ENCODE assay signal across 7 mouse cellular contexts in the genomic region with DNA sequence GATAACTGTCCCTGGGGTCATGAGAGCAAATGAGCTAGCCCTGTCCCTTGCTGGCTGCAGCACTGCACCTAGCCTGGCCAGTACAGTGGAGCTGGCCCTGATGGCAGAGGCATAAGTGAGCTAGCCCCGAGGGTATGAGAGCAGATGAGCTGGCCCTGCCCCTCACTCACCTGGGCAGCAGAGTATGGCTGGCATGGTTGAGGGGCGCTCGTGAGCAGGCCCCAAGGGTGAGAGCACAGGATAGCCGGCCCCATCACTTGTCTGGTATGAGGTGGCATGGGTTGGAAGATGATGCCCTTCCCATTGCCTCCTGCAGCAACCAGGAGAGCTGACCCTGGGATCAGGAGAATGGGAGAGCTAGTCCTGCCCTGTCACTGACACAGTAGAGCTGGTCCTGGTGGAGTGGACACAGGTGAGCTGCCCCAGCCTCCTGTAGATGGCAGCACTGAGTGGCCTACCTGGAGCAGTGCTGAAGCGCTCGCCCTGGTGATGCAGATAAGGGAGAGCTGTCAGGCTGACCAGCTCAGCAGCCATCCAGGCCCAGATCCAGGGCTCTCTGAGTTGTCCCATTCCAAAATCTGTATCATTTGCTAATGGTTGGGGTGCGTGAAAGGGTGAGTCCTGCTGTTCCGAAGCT. TPM values are rescaled to one million over a fixed set of nuclear protein-coding genes. Genes with fewer than 3 reads are reported as not detected.
DNase-seq lines count a peak whose midpoint lies in the region; ATAC-seq and TF ChIP-seq lines count a peak whose summit lies in the region.

No protein-coding gene starts in this region.

- no peaks in the 10 kb centered on the region; the same call in none of the 2 replicates for H3K36me3 ChIP-seq in embryonic facial prominence, embryonic 11.5 days (replicated peaks; ENCODE audit: control insufficient read depth, insufficient read depth, low read depth, low read length)
- peaks cover 50% of the 10 kb centered on the region for H3K36me3 ChIP-seq in kidney, embryonic 15.5 days

- H3K4me3 ChIP-seq in bone marrow, adult 2 months (replicated peaks; ENCODE audit: control insufficient read depth, low read depth, low read length): no peak overlapping the region
- H3K4me3 ChIP-seq in embryonic facial prominence, embryonic 11.5 days (ENCODE audit: low read depth, low read length): no peak overlapping the region
- no peak overlapping the region for H3K4me3 ChIP-seq in kidney, embryonic 15.5 days (replicated peaks)

- no peaks in the 10 kb centered on the region for H3K27me3 ChIP-seq in embryonic facial prominence, embryonic 11.5 days (ENCODE audit: control insufficient read depth, insufficient read depth, low read length)
- H3K27me3 ChIP-seq in kidney, embryonic 15.5 days: no peaks in the 10 kb centered on the region

- peak; percentile 31; the same call in 1 of the 2 replicates for ATAC-seq in embryonic facial prominence, embryonic 11.5 days (replicated peaks; ENCODE audit: insufficient number of reproducible peaks, low FRiP score, low TSS enrichment, low read depth)
- ATAC-seq in kidney, embryonic 15.5 days (replicated peaks; ENCODE audit: low FRiP score): peak; percentile 60; the same call in 1 of the 2 replicates

- peak; percentile 18 to 31 for DNase-seq in right cerebral cortex, adult 2 months (ENCODE audit: low spot score in 2 of 2)
- DNase-seq in right cerebral cortex, postnatal 10 days (ENCODE audit: low spot score in 2 of 2): no peak
- peak; percentile 30 for DNase-seq in embryonic facial prominence, embryonic 11.5 days (ENCODE audit: low spot score)
- peak; percentile 51 for DNase-seq in lung, postnatal 14 days
- peak; percentile 50 for DNase-seq in thymus, postnatal 0 days (ENCODE audit: low spot score)

- no peaks in the 10 kb centered on the region for H3K9me3 ChIP-seq in embryonic facial prominence, embryonic 11.5 days (replicated peaks; ENCODE audit: control insufficient read depth, low read length)
- H3K9me3 ChIP-seq in kidney, embryonic 15.5 days (replicated peaks): no peaks in the 10 kb centered on the region

- no peak overlapping the region for H3K9ac ChIP-seq in embryonic facial prominence, embryonic 11.5 days (replicated peaks; ENCODE audit: low read length)
- no peak overlapping the region for H3K9ac ChIP-seq in kidney, embryonic 15.5 days

- peaks cover 5% of the 10 kb centered on the region; the same call in 1 of the 2 replicates for H3K4me1 ChIP-seq in bone marrow, adult 2 months (ENCODE audit: control insufficient read depth, insufficient read depth, low read length)
- no peaks in the 10 kb centered on the region for H3K4me1 ChIP-seq in embryonic facial prominence, embryonic 11.5 days (ENCODE audit: control insufficient read depth, insufficient read depth, low read length)
- peaks cover 11% of the 10 kb centered on the region for H3K4me1 ChIP-seq in kidney, embryonic 15.5 days

- TF ChIP-seq POLR2A in bone marrow, adult 2 months (IDR thresholded peaks at IDR 0.05; ENCODE audit: borderline replicate concordance, control insufficient read depth, low read depth, low read length): no peak

- H3K4me2 ChIP-seq in embryonic facial prominence, embryonic 11.5 days (ENCODE audit: low read depth, low read length): no peak overlapping the region
- H3K4me2 ChIP-seq in kidney, embryonic 15.5 days: no peak overlapping the region

- no peak overlapping the region for H3K27ac ChIP-seq in bone marrow, adult 2 months (ENCODE audit: control insufficient read depth, insufficient read depth, low read depth, low read length, poor library complexity)
- H3K27ac ChIP-seq in embryonic facial prominence, embryonic 11.5 days (replicated peaks; ENCODE audit: low read depth, low read length): no peak overlapping the region
- H3K27ac ChIP-seq in kidney, embryonic 15.5 days: no peak overlapping the region

- WGBS in bone marrow, adult 2 months: 78% methylated on average over 8 of the region's 8 CpGs
- WGBS in embryonic facial prominence, embryonic 11.5 days: 86% methylated on average over 8 of the region's 8 CpGs
- WGBS in kidney, embryonic 15.5 days: 82% methylated on average over 8 of the region's 8 CpGs

- TF ChIP-seq CTCF in bone marrow, adult 2 months (IDR thresholded peaks at IDR 0.05; ENCODE audit: control insufficient read depth, insufficient read depth, low read length): peak; percentile 68

RNA-seq across cellular contexts. Expression of gene Hal, which starts 3.4 kb away (rescaled TPM):
- polyA plus RNA-seq in bone marrow, adult 2 months (2011; ENCODE audit: insufficient read depth, insufficient read length, low replicate concordance, missing spikeins): 2.0 and 6.1 TPM in 2 replicates
- not detected in 2 replicates for polyA plus RNA-seq in embryonic facial prominence, embryonic 11.5 days (2014; fragmentation: Nextera tagmentation; extraction: Ambion mirVana)
- 0.14 and 0.21 TPM in 2 replicates for polyA plus RNA-seq in kidney, embryonic 15.5 days (2015; fragmentation: Nextera tagmentation; extraction: Ambion mirVana)
- polyA plus RNA-seq in thymus, postnatal 0 days (2015; fragmentation: Nextera tagmentation; extraction: Ambion mirVana): 4.2 and 5.5 TPM in 2 replicates

RNA-seq across cellular contexts. Expression of gene Lta4h, which starts 32.0 kb away (rescaled TPM):
- 147 and 309 TPM in 2 replicates for polyA plus RNA-seq in bone marrow, adult 2 months (2011; ENCODE audit: insufficient read depth, insufficient read length, low replicate concordance, missing spikeins)
- 223 and 239 TPM in 2 replicates for polyA plus RNA-seq in embryonic facial prominence, embryonic 11.5 days (2014; fragmentation: Nextera tagmentation; extraction: Ambion mirVana)
- 170 and 174 TPM in 2 replicates for polyA plus RNA-seq in kidney, embryonic 15.5 days (2015; fragmentation: Nextera tagmentation; extraction: Ambion mirVana)
- 261 and 264 TPM in 2 replicates for polyA plus RNA-seq in thymus, postnatal 0 days (2015; fragmentation: Nextera tagmentation; extraction: Ambion mirVana)

RNA-seq across cellular contexts. Expression of gene Amdhd1, which starts 54.7 kb away (rescaled TPM):
- polyA plus RNA-seq in bone marrow, adult 2 months (2011; ENCODE audit: insufficient read depth, insufficient read length, low replicate concordance, missing spikeins): 1.4 TPM in 1 of 2 replicates, not detected in the other
- polyA plus RNA-seq in embryonic facial prominence, embryonic 11.5 days (2014; fragmentation: Nextera tagmentation; extraction: Ambion mirVana): 0.25 and 0.31 TPM in 2 replicates
- polyA plus RNA-seq in kidney, embryonic 15.5 days (2015; fragmentation: Nextera tagmentation; extraction: Ambion mirVana): 0.62 and 1.1 TPM in 2 replicates
- polyA plus RNA-seq in thymus, postnatal 0 days (2015; fragmentation: Nextera tagmentation; extraction: Ambion mirVana): 0.30 and 0.34 TPM in 2 replicates

RNA-seq across cellular contexts. Expression of gene Ccdc38, which starts 55.3 kb away (rescaled TPM):
- 0.40 TPM in 1 of 2 replicates, not detected in the other for polyA plus RNA-seq in bone marrow, adult 2 months (2011; ENCODE audit: insufficient read depth, insufficient read length, low replicate concordance, missing spikeins)
- polyA plus RNA-seq in embryonic facial prominence, embryonic 11.5 days (2014; fragmentation: Nextera tagmentation; extraction: Ambion mirVana): 0.43 and 0.46 TPM in 2 replicates
- 0.31 and 0.42 TPM in 2 replicates for polyA plus RNA-seq in kidney, embryonic 15.5 days (2015; fragmentation: Nextera tagmentation; extraction: Ambion mirVana)
- 0.27 and 0.50 TPM in 2 replicates for polyA plus RNA-seq in thymus, postnatal 0 days (2015; fragmentation: Nextera tagmentation; extraction: Ambion mirVana)

Comparison
In these comparisons a context has a peak if more than half of its experiments do, and no peak if none do; other contexts are left out.
1. DNase-seq: peak in right cerebral cortex, adult 2 months (2 of 2), embryonic facial prominence, embryonic 11.5 days (single experiment), lung, postnatal 14 days (single experiment) and thymus, postnatal 0 days (single experiment); none in right cerebral cortex, postnatal 10 days (0 of 2).